Mouse (Mus musculus) effector memory CD4-positive, alpha-beta T cell, adult 7 months (primary cell): ENCODE data around the gene Tor1b. TPM values are rescaled to one million over a fixed set of nuclear protein-coding genes. Genes with fewer than 3 reads are reported as not detected.

ENCODE experiments used
- polyA plus RNA-seq: library from polyadenylated mRNA; unstranded; fragments of 100-300 nt; shearing (Covaris generic); gene quantifications from one replicate; pipeline ENCODE4 v1.2.1, GENCODE M21; 2017

The Tor1b gene
- 36.3 TPM for polyA plus RNA-seq

GRCm38 (mm10) chr2:30952824-30953490 lies at the start of gene Tor1b:
Gene Tor1b (plus strand): TSS chr2:30952959.

GRCm38 (mm10) chr2:30929483-30930045 lies 23.2 kb upstream of the Tor1b start, which contains the start of gene Ptges:
Gene Ptges (minus strand): TSS chr2:30929863.

GRCm38 (mm10) chr2:30967352-30968327 lies 14.9 kb downstream of the Tor1b start, which contains the start of gene Tor1a:
Gene Tor1a (minus strand): TSS chr2:30967933.

GRCm38 (mm10) chr2:30981790-30982513 lies 29.2 kb downstream of the Tor1b start, which contains the start of the genes BC005624 and Usp20:
Gene BC005624 (minus strand): TSS chr2:30982201.
Gene Usp20 (plus strand): TSS chr2:30982279.

Other genes starting within 250 kb of the Tor1b start
- 12.9 TPM for gene 1700001O22Rik, start 149.3 kb upstream of the Tor1b start, polyA plus RNA-seq
- 27.2 TPM for gene Ntmt1, start 145.1 kb upstream of the Tor1b start, polyA plus RNA-seq
- 43.5 TPM for gene Asb6, start 122.6 kb upstream of the Tor1b start, polyA plus RNA-seq
- gene Prrx2, start 118.0 kb upstream of the Tor1b start, polyA plus RNA-seq = not detected
- gene Ptges, start 23.1 kb upstream of the Tor1b start, polyA plus RNA-seq = 0.27 TPM
- 74.5 TPM for gene Tor1a, start 15.0 kb downstream of the Tor1b start, polyA plus RNA-seq
- gene BC005624, start 29.2 kb downstream of the Tor1b start, polyA plus RNA-seq = 69.6 TPM
- gene Usp20, start 29.3 kb downstream of the Tor1b start, polyA plus RNA-seq = 25.2 TPM
- gene Fnbp1, start 189.0 kb downstream of the Tor1b start, polyA plus RNA-seq = 100 TPM
- 36.6 TPM for gene Gpr107, start 199.4 kb downstream of the Tor1b start, polyA plus RNA-seq